In genomic region chr11:116100385-116100784, GRCm38 (mm10) we compare ENCODE assay signal across 8 mouse cellular contexts. TPM values are rescaled to one million over a fixed set of nuclear protein-coding genes. Genes with fewer than 3 reads are reported as not detected.
A peak's percentile ranks its signal among the peaks of the same experiment; 100 is the strongest.
DNase-seq lines count a peak whose midpoint lies in the region; ATAC-seq lines count a peak whose summit lies in the region.

No protein-coding gene starts in this region.

- H3K4me3 ChIP-seq in heart, embryonic 10.5 days = no peak overlapping the region
- no peak overlapping the region for H3K4me3 ChIP-seq in stomach, embryonic 14.5 days (ENCODE audit: low read depth, low read length)

- no peaks in the 10 kb centered on the region for H3K9me3 ChIP-seq in heart, embryonic 10.5 days
- no peaks in the 10 kb centered on the region for H3K9me3 ChIP-seq in stomach, embryonic 14.5 days (ENCODE audit: control insufficient read depth, low read depth, low read length)

- peak overlapping the region; percentile 89 for H3K27ac ChIP-seq in heart, embryonic 10.5 days
- H3K27ac ChIP-seq in stomach, embryonic 14.5 days (ENCODE audit: low read length) = peak overlapping the region; percentile 94; the same call in 1 of the 2 replicates

- peaks cover 67% of the 10 kb centered on the region for H3K4me1 ChIP-seq in heart, embryonic 10.5 days
- peaks cover 54% of the 10 kb centered on the region for H3K4me1 ChIP-seq in stomach, embryonic 14.5 days (ENCODE audit: control insufficient read depth, insufficient read depth, low read length)

- no peaks in the 10 kb centered on the region for H3K27me3 ChIP-seq in heart, embryonic 10.5 days (ENCODE audit: insufficient read depth, poor library complexity, severe bottlenecking)
- no peaks in the 10 kb centered on the region for H3K27me3 ChIP-seq in stomach, embryonic 14.5 days (ENCODE audit: control insufficient read depth, insufficient read depth, low read length)

- H3K36me3 ChIP-seq in heart, embryonic 10.5 days = peaks cover 4% of the 10 kb centered on the region; the same call in 1 of the 2 replicates
- H3K36me3 ChIP-seq in stomach, embryonic 14.5 days (ENCODE audit: control insufficient read depth, insufficient read depth, low read length) = no peaks in the 10 kb centered on the region

- no peak overlapping the region for H3K9ac ChIP-seq in stomach, embryonic 14.5 days (replicated peaks; ENCODE audit: low read depth, low read length)

- 29% methylated on average over 6 of the region's 6 CpGs for WGBS in heart, embryonic 10.5 days
- 32% methylated on average over 6 of the region's 6 CpGs for WGBS in stomach, embryonic 14.5 days

- peak; percentile 23 to 49 for DNase-seq in adrenal gland, postnatal 36 days
- no peak for DNase-seq in adrenal gland, adult 8-10 months
- DNase-seq in heart, embryonic 10.5 days (ENCODE audit: low spot score) = peak; percentile 85
- DNase-seq in kidney, postnatal 14 days = peak; percentile 76
- DNase-seq in right cerebral cortex, adult 18-20 months = no peak
- DNase-seq in cerebellum, adult 9-10 months = no peak
- DNase-seq in spleen, adult 12 weeks (ENCODE audit: low spot score) = no peak

- no peak overlapping the region for H3K4me2 ChIP-seq in stomach, embryonic 14.5 days (replicated peaks; ENCODE audit: low read depth, low read length)

- ATAC-seq in stomach, embryonic 14.5 days (ENCODE audit: insufficient number of reproducible peaks, insufficient read depth, low FRiP score, low read depth) = peak; percentile 46; the same call in 1 of the 2 replicates

RNA-seq across cellular contexts. Expression of gene Wbp2, which starts 13.6 kb away (rescaled TPM):
- 100 to 1,000 TPM; 157 to 178 TPM for total RNA-seq in adrenal gland, postnatal 36 days (2021)
- total RNA-seq in adrenal gland, adult 8-10 months (2022) = 100 to 1,000 TPM; 194 to 199 (median 196) TPM
- polyA plus RNA-seq in heart, embryonic 10.5 days (2016; fragmentation: Nextera tagmentation; extraction: Ambion mirVana) = 122 and 158 TPM in 2 replicates
- polyA plus RNA-seq in stomach, embryonic 14.5 days (2014; fragmentation: Nextera tagmentation; extraction: Ambion mirVana) = 74.0 and 82.4 TPM in 2 replicates

RNA-seq across cellular contexts. Expression of gene Unc13d, which starts 22.6 kb away (rescaled TPM):
- under 1 TPM; 0.49 to 0.66 TPM for total RNA-seq in adrenal gland, postnatal 36 days (2021)
- 1 to 10 TPM in 3 of 4 experiments, under 1 TPM in 1; 0.75 to 1.6 (median 1.4) TPM for total RNA-seq in adrenal gland, adult 8-10 months (2022)
- polyA plus RNA-seq in heart, embryonic 10.5 days (2016; fragmentation: Nextera tagmentation; extraction: Ambion mirVana) = 6.1 and 7.2 TPM in 2 replicates
- 3.7 and 4.7 TPM in 2 replicates for polyA plus RNA-seq in stomach, embryonic 14.5 days (2014; fragmentation: Nextera tagmentation; extraction: Ambion mirVana)

RNA-seq across cellular contexts. Expression of gene Trim47, which starts 26.6 kb away (rescaled TPM):
- total RNA-seq in adrenal gland, postnatal 36 days (2021) = 10 to 100 TPM; 14.7 to 23.0 TPM
- total RNA-seq in adrenal gland, adult 8-10 months (2022) = 10 to 100 TPM; 11.1 to 20.4 (median 16.4) TPM
- polyA plus RNA-seq in heart, embryonic 10.5 days (2016; fragmentation: Nextera tagmentation; extraction: Ambion mirVana) = 25.9 and 38.7 TPM in 2 replicates
- 12.2 and 17.3 TPM in 2 replicates for polyA plus RNA-seq in stomach, embryonic 14.5 days (2014; fragmentation: Nextera tagmentation; extraction: Ambion mirVana)

RNA-seq across cellular contexts. Expression of gene Trim65, which starts 30.5 kb away (rescaled TPM):
- 10 to 100 TPM in 1 of 2 experiments, 1 to 10 TPM in 1; 9.3 to 11.7 TPM for total RNA-seq in adrenal gland, postnatal 36 days (2021)
- 10 to 100 TPM in 3 of 4 experiments, 1 to 10 TPM in 1; 9.6 to 13.7 (median 13.1) TPM for total RNA-seq in adrenal gland, adult 8-10 months (2022)
- polyA plus RNA-seq in heart, embryonic 10.5 days (2016; fragmentation: Nextera tagmentation; extraction: Ambion mirVana) = 3.6 and 3.8 TPM in 2 replicates
- polyA plus RNA-seq in stomach, embryonic 14.5 days (2014; fragmentation: Nextera tagmentation; extraction: Ambion mirVana) = 5.0 and 6.4 TPM in 2 replicates

RNA-seq across cellular contexts. Expression of gene Mrpl38, which starts 38.3 kb away (rescaled TPM):
- total RNA-seq in adrenal gland, postnatal 36 days (2021) = 100 to 1,000 TPM in 1 of 2 experiments, 10 to 100 TPM in 1; 95.9 to 107 TPM
- 100 to 1,000 TPM in 3 of 4 experiments, 10 to 100 TPM in 1; 97.5 to 112 (median 107) TPM for total RNA-seq in adrenal gland, adult 8-10 months (2022)
- 112 and 127 TPM in 2 replicates for polyA plus RNA-seq in heart, embryonic 10.5 days (2016; fragmentation: Nextera tagmentation; extraction: Ambion mirVana)
- polyA plus RNA-seq in stomach, embryonic 14.5 days (2014; fragmentation: Nextera tagmentation; extraction: Ambion mirVana) = 93.9 and 94.2 TPM in 2 replicates

Comparison
In these comparisons a context has a peak if more than half of its experiments do, and no peak if none do; other contexts are left out.
1. DNase-seq: peak in adrenal gland, postnatal 36 days (2 of 2), heart, embryonic 10.5 days (single experiment) and kidney, postnatal 14 days (single experiment); none in adrenal gland, adult 8-10 months (single experiment), right cerebral cortex, adult 18-20 months (single experiment), cerebellum, adult 9-10 months (single experiment) and spleen, adult 12 weeks (single experiment).